Mouse (Mus musculus): Measurements from ENCODE around the gene Fam117b. TPM values are rescaled to one million over a fixed set of nuclear protein-coding genes. Genes with fewer than 3 reads are reported as not detected.

Gene Fam117b
- total RNA-seq (2023): 10 to 100 TPM; 44.8 to 50.4 TPM

GRCm38 (mm10) chr1:59912413-59913157, at the start of gene Fam117b:
Fam117b (plus strand) TSS chr1:59913006.

Other genes starting within 250 kb of the Fam117b start
- 10 to 100 TPM; 78.6 to 82.7 TPM for gene Sumo1, start 242.2 kb upstream of the Fam117b start, total RNA-seq (2023)
- 100 to 1,000 TPM; 140 to 146 TPM for gene Nop58, start 228.0 kb upstream of the Fam117b start, total RNA-seq (2023)
- 1 to 10 TPM; 1.2 to 1.9 TPM for gene Bmpr2, start 149.6 kb upstream of the Fam117b start, total RNA-seq (2023)
- 1 to 10 TPM in 1 of 2 experiments, under 1 TPM in 1; 0.87 to 1.1 TPM for gene Ica1l, start 130.2 kb downstream of the Fam117b start, total RNA-seq (2023)
- gene Carf, start 185.2 kb downstream of the Fam117b start, total RNA-seq (2023): 10 to 100 TPM; 10.5 to 19.9 TPM
- gene Wdr12, start 185.6 kb downstream of the Fam117b start, total RNA-seq (2023): 10 to 100 TPM; 27.8 to 28.0 TPM

All from B cell, adult 67 days (primary cell).